In genomic region chr6:29211146-29211545, GRCm38 (mm10) we compare ENCODE assay signal across 8 mouse cellular contexts. TPM values are rescaled to one million over a fixed set of nuclear protein-coding genes. Genes with fewer than 3 reads are reported as not detected.
DNase-seq lines count a peak whose midpoint lies in the region; ATAC-seq and TF ChIP-seq lines count a peak whose summit lies in the region.
"Had no signal": no experiment of that assay in that cellular context is flagged by ENCODE, and none has a peak within 500 bp of the region (broad histone marks: within the 10 kb centered on the region; RNA-seq: fewer than 3 reads in every experiment).

No protein-coding gene starts in this region.

- peak overlapping the region; percentile 63 for H3K4me3 ChIP-seq in neural tube, embryonic 11.5 days (ENCODE audit: low read depth, low read length)
- peak overlapping the region; percentile 66 for H3K4me3 ChIP-seq in hindbrain, postnatal 0 days (ENCODE audit: low read length)
- peak overlapping the region; percentile 68 for H3K4me3 ChIP-seq in neural tube, embryonic 13.5 days

- ATAC-seq in neural tube, embryonic 11.5 days (ENCODE audit: insufficient read depth, low FRiP score, low TSS enrichment), result no peak
- no peak for ATAC-seq in hindbrain, postnatal 0 days
- no peak for ATAC-seq in neural tube, embryonic 13.5 days (ENCODE audit: low read depth)

- H3K27ac ChIP-seq in neural tube, embryonic 11.5 days (ENCODE audit: low read depth, low read length), result no peak overlapping the region
- peak overlapping the region; percentile 83 for H3K27ac ChIP-seq in hindbrain, postnatal 0 days
- H3K27ac ChIP-seq in neural tube, embryonic 13.5 days (replicated peaks), result peak overlapping the region; percentile 85

- TF ChIP-seq CTCF in hindbrain, postnatal 0 days (IDR thresholded peaks at IDR 0.05; ENCODE audit: low read depth), result peak; percentile 33

- peaks cover 9% of the 10 kb centered on the region for H3K27me3 ChIP-seq in neural tube, embryonic 11.5 days (ENCODE audit: control insufficient read depth, insufficient read depth, low read length)
- H3K27me3 ChIP-seq in hindbrain, postnatal 0 days (ENCODE audit: insufficient read depth, low read length), result no peaks in the 10 kb centered on the region
- H3K27me3 ChIP-seq in neural tube, embryonic 13.5 days, result peaks cover 17% of the 10 kb centered on the region

- H3K9ac ChIP-seq in neural tube, embryonic 11.5 days (ENCODE audit: low read length), result peak overlapping the region; percentile 67
- H3K9ac ChIP-seq in hindbrain, postnatal 0 days (replicated peaks; ENCODE audit: low read length), result peak overlapping the region; percentile 73
- H3K9ac ChIP-seq in neural tube, embryonic 13.5 days, result peak overlapping the region; percentile 85

- peak overlapping the region; percentile 92 for H3K4me2 ChIP-seq in neural tube, embryonic 11.5 days (ENCODE audit: low read depth)
- peak overlapping the region; percentile 71 for H3K4me2 ChIP-seq in hindbrain, postnatal 0 days (ENCODE audit: low read depth, low read length)
- H3K4me2 ChIP-seq in neural tube, embryonic 13.5 days, result peak overlapping the region; percentile 90

- H3K9me3 ChIP-seq in neural tube, embryonic 11.5 days (ENCODE audit: control insufficient read depth, low read length), result no peaks in the 10 kb centered on the region
- no peaks in the 10 kb centered on the region for H3K9me3 ChIP-seq in hindbrain, postnatal 0 days (ENCODE audit: low read length)
- no peaks in the 10 kb centered on the region for H3K9me3 ChIP-seq in neural tube, embryonic 13.5 days

- WGBS in neural tube, embryonic 11.5 days, result 27% methylated on average over 7 of the region's 7 CpGs
- 26% methylated on average over 7 of the region's 7 CpGs for WGBS in hindbrain, postnatal 0 days
- 25% methylated on average over 7 of the region's 7 CpGs for WGBS in neural tube, embryonic 13.5 days

- no peaks in the 10 kb centered on the region for H3K36me3 ChIP-seq in neural tube, embryonic 11.5 days (ENCODE audit: control insufficient read depth, insufficient read depth, low read length)
- 0 out of 2 replicates have a peak, but pooled peaks cover 4% of the 10 kb centered on the region for H3K36me3 ChIP-seq in hindbrain, postnatal 0 days (ENCODE audit: insufficient read depth, low read length)
- H3K36me3 ChIP-seq in neural tube, embryonic 13.5 days, result peaks cover 8% of the 10 kb centered on the region

- H3K4me1 ChIP-seq in neural tube, embryonic 11.5 days (ENCODE audit: control insufficient read depth, insufficient read depth, low read length), result peaks cover 21% of the 10 kb centered on the region; the same call in 1 of the 2 replicates
- peaks cover 13% of the 10 kb centered on the region for H3K4me1 ChIP-seq in hindbrain, postnatal 0 days (ENCODE audit: insufficient read depth, low read length)
- peaks cover 63% of the 10 kb centered on the region for H3K4me1 ChIP-seq in neural tube, embryonic 13.5 days (replicated peaks)

- DNase-seq in neural tube, embryonic 11.5 days (ENCODE audit: low spot score), result no peak
- no peak for DNase-seq in neural tube, embryonic 10.5 days (ENCODE audit: extremely low spot score, low spot score)
- DNase-seq in cerebellum, postnatal 14 days, result peak; percentile 75 to 79
- no peak for DNase-seq in hindbrain, postnatal 0 days (ENCODE audit: low spot score)
- DNase-seq in embryo, embryonic 10.5 days (ENCODE audit: low spot score), result no peak
- no peak for DNase-seq in layer of hippocampus, postnatal 25 days (ENCODE audit: extremely low spot score in 1 of 2, low spot score in 1 of 2)

RNA-seq across cellular contexts. Expression of gene Impdh1, which starts 5.0 kb away (rescaled TPM):
- 50.7 and 56.5 TPM in 2 replicates for polyA plus RNA-seq in neural tube, embryonic 11.5 days (2014; fragmentation: Nextera tagmentation; extraction: Ambion mirVana)
- 37.8 and 46.3 TPM in 2 replicates for total RNA-seq in hindbrain, postnatal 0 days (2014; rRNA removed)
- polyA plus RNA-seq in hindbrain, postnatal 0 days (2015; fragmentation: Nextera tagmentation; extraction: Ambion mirVana), result 63.4 and 64.4 TPM in 2 replicates
- polyA plus RNA-seq in neural tube, embryonic 13.5 days (2015; fragmentation: Nextera tagmentation; extraction: Ambion mirVana), result 84.7 and 91.1 TPM in 2 replicates
- total RNA-seq in layer of hippocampus, postnatal 25 days (2021), result 10 to 100 TPM; 44.4 to 48.3 TPM

RNA-seq across cellular contexts. Expression of gene Prrt4, which starts 31.8 kb away (rescaled TPM):
- 1.2 and 1.4 TPM in 2 replicates for polyA plus RNA-seq in neural tube, embryonic 11.5 days (2014; fragmentation: Nextera tagmentation; extraction: Ambion mirVana)
- 37.8 and 44.9 TPM in 2 replicates for total RNA-seq in hindbrain, postnatal 0 days (2014; rRNA removed)
- polyA plus RNA-seq in hindbrain, postnatal 0 days (2015; fragmentation: Nextera tagmentation; extraction: Ambion mirVana), result 12.9 and 14.8 TPM in 2 replicates
- 4.8 TPM in 2 replicates for polyA plus RNA-seq in neural tube, embryonic 13.5 days (2015; fragmentation: Nextera tagmentation; extraction: Ambion mirVana)
- total RNA-seq in layer of hippocampus, postnatal 25 days (2021), result 1 to 10 TPM; 3.2 to 3.6 TPM
- total RNA-seq: hematopoietic stem cell, adult 5-6 weeks had no signal

RNA-seq across cellular contexts. Expression of gene Rbm28, which starts 46.3 kb away (rescaled TPM):
- polyA plus RNA-seq in neural tube, embryonic 11.5 days (2014; fragmentation: Nextera tagmentation; extraction: Ambion mirVana), result 70.7 and 71.3 TPM in 2 replicates
- total RNA-seq in hindbrain, postnatal 0 days (2014; rRNA removed), result 13.8 and 16.3 TPM in 2 replicates
- 18.8 and 19.9 TPM in 2 replicates for polyA plus RNA-seq in hindbrain, postnatal 0 days (2015; fragmentation: Nextera tagmentation; extraction: Ambion mirVana)
- 41.3 and 44.4 TPM in 2 replicates for polyA plus RNA-seq in neural tube, embryonic 13.5 days (2015; fragmentation: Nextera tagmentation; extraction: Ambion mirVana)
- total RNA-seq in layer of hippocampus, postnatal 25 days (2021), result 10 to 100 TPM; 35.6 to 49.6 TPM

Comparison
In these comparisons a context has a peak if more than half of its experiments do, and no peak if none do; other contexts are left out.
1. DNase-seq: peak in cerebellum, postnatal 14 days (2 of 2); none in neural tube, embryonic 11.5 days (single experiment), neural tube, embryonic 10.5 days (single experiment), hindbrain, postnatal 0 days (single experiment), embryo, embryonic 10.5 days (single experiment) and layer of hippocampus, postnatal 25 days (0 of 2).
2. Peak in every context shown above with its lines, with median percentiles within 50 percentile points of each other: H3K4me2 ChIP-seq, H3K4me3 ChIP-seq and H3K9ac ChIP-seq.